Mouse (Mus musculus) hindbrain, embryonic 11.5 days (tissue): ENCODE data around the gene Lrrc8e. TPM values are rescaled to one million over a fixed set of nuclear protein-coding genes. Genes with fewer than 3 reads are reported as not detected.

Source experiments
- ATAC-seq: fragments of 200-750 bp; cut with Nextera tagmentation; 2 replicates; pipeline ENCODE4 v1.8.0; 2017; ENCODE audit warnings: mild to moderate bottlenecking, moderate TSS enrichment, moderate library complexity; ENCODE audit not compliant: low FRiP score
- DNase-seq: peaks from one replicate; pipeline ENCODE4 v3.0.0-alpha.2; 2015; ENCODE audit warnings: low spot score
- H3K27ac ChIP-seq: fragments of 300-500 bp; sonication (generic); 2 replicates; pipeline ENCODE4 v1.5.1; 2014; ENCODE audit warnings: mild to moderate bottlenecking, low read depth, low read length
- H3K27me3 ChIP-seq: fragments of 300-500 bp; sonication (generic); 2 replicates; pipeline ENCODE4 v1.6.1; 2014; ENCODE audit warnings: mild to moderate bottlenecking, low read length, moderate library complexity, mixed read lengths; ENCODE audit not compliant: control insufficient read depth, insufficient read depth
- H3K36me3 ChIP-seq: fragments of 300-500 bp; sonication (generic); 2 replicates; pipeline ENCODE4 v1.6.1; 2014; ENCODE audit warnings: mild to moderate bottlenecking, low read length, moderate library complexity, mixed read lengths; ENCODE audit not compliant: control insufficient read depth, insufficient read depth
- H3K4me1 ChIP-seq: fragments of 300-500 bp; sonication (generic); replicated peaks from 2 replicates; pipeline ENCODE4 v1.6.1; 2014; ENCODE audit warnings: low read length, mixed read lengths; ENCODE audit not compliant: control insufficient read depth, insufficient read depth
- H3K4me2 ChIP-seq: fragments of 300-500 bp; sonication (generic); replicated peaks from 2 replicates; pipeline ENCODE4 v1.6.1; 2014; ENCODE audit warnings: mild to moderate bottlenecking, low read depth, low read length
- H3K4me3 ChIP-seq: fragments of 300-500 bp; sonication (generic); 2 replicates; pipeline ENCODE4 v1.5.1; 2014; ENCODE audit warnings: low read depth, low read length
- H3K9ac ChIP-seq: fragments of 300-500 bp; sonication (generic); 2 replicates; pipeline ENCODE4 v1.6.1; 2014; ENCODE audit warnings: low read depth, low read length
- H3K9me3 ChIP-seq: fragments of 300-500 bp; sonication (generic); 2 replicates; pipeline ENCODE4 v1.6.1; 2016; ENCODE audit warnings: low read length; ENCODE audit not compliant: control insufficient read depth
- WGBS: fragments of 180-500 bp; shearing (Covaris S2); extraction: QIAGEN DNeasy Blood & Tissue Kit; methylation state at CpG from one replicate; pipeline ENCODE4 v1.1.7; 2014; 5-methylcytosine and 5-hydroxymethylcytosine counted together
- polyA plus RNA-seq: library from polyadenylated mRNA; unstranded; fragments of >200 nt; fragmentation: Nextera tagmentation; extraction: Ambion mirVana; gene quantifications from 2 replicates; pipeline ENCODE4 v1.2.1, GENCODE M21; 2014

Gene Lrrc8e
- polyA plus RNA-seq, 1 experiment from 2014 or later: 0.06 TPM

DNA sequence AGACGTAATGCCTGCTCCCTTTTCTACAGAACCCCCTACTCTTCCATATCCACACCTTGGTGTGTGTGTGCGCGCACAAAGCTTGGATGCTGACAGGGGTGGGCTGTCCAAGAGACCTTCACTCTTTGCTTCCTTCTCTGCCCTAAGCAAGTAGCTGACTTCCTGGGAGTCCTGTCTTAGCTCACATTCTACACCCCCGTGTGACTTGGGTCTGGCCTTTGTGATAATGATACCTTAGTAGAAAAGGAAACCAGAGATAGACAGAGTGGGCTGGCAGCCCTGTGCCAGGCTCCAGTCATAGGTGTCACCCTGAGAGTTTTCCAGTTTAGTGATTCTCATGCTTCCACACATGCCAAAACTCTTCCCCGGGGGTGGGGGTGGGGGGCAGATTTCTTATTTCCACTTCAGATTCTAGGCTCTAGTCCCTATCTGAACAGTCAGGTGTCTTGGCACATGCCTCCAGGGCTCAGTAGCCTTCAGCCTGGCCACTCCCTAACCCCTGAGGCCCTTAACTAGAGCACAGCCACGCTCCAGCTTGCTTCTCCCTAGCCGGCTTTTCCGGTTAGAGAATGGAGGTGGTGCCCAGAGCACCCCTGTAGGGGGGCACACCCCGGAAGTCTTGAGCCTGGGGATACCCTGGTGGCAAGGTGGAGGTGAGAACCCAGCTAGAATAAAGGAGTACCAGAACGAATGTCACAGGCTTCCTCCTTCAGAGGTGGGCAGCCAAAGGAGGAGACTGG is 4.2 kb downstream of the Lrrc8e start:
- DNase-seq (no peak), ATAC-seq (no peak)
- Histone ChIP-seq H3K36me3 (no peaks in the 10 kb centered on the region), H3K9ac (no peak overlapping the region), H3K27me3 (peaks cover 10% of the 10 kb centered on the region), H3K9me3 (no peaks in the 10 kb centered on the region), H3K4me3 (no peak overlapping the region), H3K27ac (no peak overlapping the region), H3K4me1 (no peaks in the 10 kb centered on the region; the same call in 1 of the 2 replicates), H3K4me2 (no peak overlapping the region)
- 62% methylated on average over 10 of the region's 10 CpGs for WGBS

DNA sequence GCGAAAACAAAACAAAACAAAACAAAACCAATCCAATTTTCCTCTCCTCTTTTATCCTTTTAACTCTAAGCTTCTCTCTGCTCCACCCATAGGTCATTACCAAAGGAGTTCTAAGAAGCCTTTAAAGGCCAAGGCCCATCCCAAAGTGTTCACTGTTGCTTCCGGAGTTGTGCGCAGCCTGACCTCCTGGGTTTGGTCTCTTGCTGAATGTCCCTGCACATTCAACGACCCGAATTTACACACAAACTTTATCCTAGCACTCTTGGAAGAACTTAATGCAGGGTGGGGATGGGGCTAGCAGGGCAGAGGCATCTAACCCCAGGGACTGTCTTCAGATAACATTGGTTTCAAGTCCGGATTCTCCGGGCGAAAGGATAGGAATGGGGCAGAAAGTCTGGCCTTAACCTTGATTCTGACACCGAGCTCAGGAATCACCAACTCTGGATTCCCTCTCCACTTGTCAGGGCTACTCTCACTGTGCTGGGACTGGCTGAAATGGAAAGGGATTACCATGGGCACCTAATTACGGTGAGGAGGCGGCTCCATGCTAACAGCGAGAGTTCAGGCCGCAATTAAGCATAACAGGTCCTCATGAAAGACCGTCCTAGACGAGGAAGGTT is 11.3 kb downstream of the Lrrc8e start:
- Histone ChIP-seq H3K27ac (peak overlapping the region; percentile 86), H3K9me3 (no peaks in the 10 kb centered on the region), H3K4me3 (peak overlapping the region; percentile 80), H3K4me1 (peaks cover 5% of the 10 kb centered on the region), H3K9ac (peak overlapping the region; percentile 79), H3K27me3 (no peaks in the 10 kb centered on the region), H3K36me3 (no peaks in the 10 kb centered on the region), H3K4me2 (peak overlapping the region; percentile 54)
- WGBS: 21% methylated on average over 15 of the region's 15 CpGs
- DNase-seq (no peak), ATAC-seq (no peak; the same call in 1 of the 2 replicates)

DNA sequence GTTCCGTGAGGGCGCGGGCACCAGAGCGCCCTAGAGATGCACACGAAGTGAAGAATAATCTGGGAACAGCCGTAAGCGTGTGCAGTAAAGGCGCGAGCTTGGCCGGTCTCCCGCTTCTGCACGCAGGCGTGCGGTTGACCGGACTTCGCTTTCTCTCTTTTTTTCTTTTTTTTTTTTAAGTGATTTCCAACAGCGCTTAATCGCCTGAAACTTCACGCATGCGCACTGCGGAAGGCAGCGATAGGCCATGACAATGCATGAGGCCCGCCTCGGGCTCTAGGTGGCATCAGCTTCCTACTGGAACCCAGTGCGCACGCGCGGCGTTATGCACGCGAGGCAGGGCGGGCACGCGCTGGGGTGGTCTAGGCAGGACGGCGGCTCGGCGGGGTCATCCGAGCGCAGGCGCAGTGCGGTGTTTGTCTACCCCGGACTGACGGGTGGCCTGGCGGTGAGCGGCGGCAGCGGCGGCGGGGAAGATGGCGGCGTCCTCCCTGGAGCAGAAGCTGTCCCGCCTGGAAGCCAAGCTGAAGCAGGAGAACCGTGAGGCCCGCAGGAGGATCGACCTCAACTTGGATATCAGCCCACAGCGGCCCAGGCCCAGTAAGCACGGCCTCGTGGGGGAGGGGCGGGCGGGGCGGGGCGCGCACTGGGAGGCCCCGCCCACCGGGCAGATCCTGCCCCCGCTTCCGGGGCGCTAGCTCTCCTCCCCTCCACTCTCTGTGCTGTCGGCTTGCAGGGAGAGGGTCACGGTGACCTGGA is 12.0 kb downstream of the Lrrc8e start, which contains the start of the genes Map2k7 and Gm49320:
Gene Map2k7, plus strand, starts transcription at position 307 of the 759 bp plus-strand sequence.
Gene Gm49320, plus strand, starts transcription at position 432 of the 759 bp plus-strand sequence.
- ATAC-seq (peak; percentile 95), DNase-seq (peak; percentile 100)
- Histone ChIP-seq H3K9me3 (no peaks in the 10 kb centered on the region), H3K4me1 (peaks cover 5% of the 10 kb centered on the region), H3K9ac (peak within 1 kb of the TSS; percentile 79), H3K27me3 (no peaks in the 10 kb centered on the region), H3K4me2 (peak within 1 kb of the TSS; percentile 54), H3K27ac (peak within 1 kb of the TSS; percentile 86), H3K36me3 (peaks cover 3% of the 10 kb centered on the region; the same call in 1 of the 2 replicates), H3K4me3 (peak within 1 kb of the TSS; percentile 80)
- under 1% methylated on average over 67 of the region's 71 CpGs for WGBS

DNA sequence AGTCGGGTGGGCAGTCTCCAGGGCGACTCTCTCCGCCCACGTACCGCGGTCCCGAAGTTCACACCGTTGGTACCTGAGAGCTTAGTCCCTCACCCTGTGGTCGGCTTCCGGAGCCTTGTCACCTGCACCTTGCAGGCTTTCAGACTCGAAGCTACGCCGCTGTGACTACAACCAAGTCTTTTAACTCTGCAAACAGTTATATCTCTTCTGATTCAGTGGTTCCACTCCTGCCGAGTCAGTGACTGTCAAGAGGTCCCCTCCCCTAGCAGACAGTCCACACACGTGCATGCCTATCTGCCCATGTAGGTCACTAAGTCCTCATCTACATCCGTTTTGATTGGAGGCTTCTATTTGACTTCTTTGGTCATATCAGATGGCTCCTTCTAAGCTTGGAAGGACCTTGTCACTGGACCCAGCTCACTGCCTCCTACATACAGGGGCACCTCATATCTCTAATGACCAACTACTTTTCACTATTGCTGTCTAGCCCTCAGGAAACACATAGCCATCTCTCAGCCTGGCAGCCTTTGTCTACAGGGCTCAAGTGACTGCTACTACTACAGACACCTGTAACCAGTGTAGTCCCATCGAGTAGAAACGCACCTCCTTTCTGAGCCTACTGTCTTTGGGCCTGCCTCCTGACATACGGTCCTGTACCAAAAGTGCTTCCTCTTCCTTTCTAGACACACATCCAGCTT is 12.7 kb downstream of the Lrrc8e start:
- Histone ChIP-seq H3K9ac (peak overlapping the region; percentile 79), H3K4me2 (peak overlapping the region; percentile 53), H3K9me3 (no peaks in the 10 kb centered on the region), H3K27ac (peak overlapping the region; percentile 82), H3K4me3 (peak overlapping the region; percentile 80), H3K36me3 (peaks cover 10% of the 10 kb centered on the region), H3K27me3 (no peaks in the 10 kb centered on the region), H3K4me1 (peaks cover 5% of the 10 kb centered on the region)
- DNase-seq (no peak), ATAC-seq (no peak; the same call in 1 of the 2 replicates)
- WGBS: 15% methylated on average over 19 of the region's 19 CpGs

DNA sequence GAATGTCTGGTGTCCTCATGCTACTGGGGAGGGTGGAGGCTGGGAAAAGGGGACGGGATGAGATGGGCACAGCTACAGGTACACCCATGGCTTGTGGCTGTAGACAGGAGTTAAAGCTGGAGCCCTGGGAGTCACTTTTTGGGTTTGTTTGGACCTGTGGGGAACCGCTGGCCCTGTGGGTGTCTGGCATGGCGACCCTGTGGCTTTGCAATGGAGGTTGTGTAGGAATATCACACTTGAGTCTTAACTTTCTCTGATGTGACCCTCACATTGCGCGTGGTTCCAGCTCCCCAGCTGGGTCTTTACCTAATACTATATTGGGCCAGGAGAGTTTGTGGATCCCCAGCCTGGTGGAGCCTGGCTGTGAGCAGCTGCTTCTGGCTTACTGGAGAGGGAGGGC is 18.4 kb downstream of the Lrrc8e start:
- H3K9me3 ChIP-seq: no peaks in the 10 kb centered on the region
- no peak overlapping the region for H3K4me2 ChIP-seq
- 96% methylated on average over 5 of the region's 5 CpGs for WGBS
- DNase-seq (no peak), ATAC-seq (no peak)
- H3K36me3 ChIP-seq: peaks cover 16% of the 10 kb centered on the region
- no peak overlapping the region for H3K4me3 ChIP-seq
- H3K4me1 ChIP-seq: peaks cover 4% of the 10 kb centered on the region; the same call in 1 of the 2 replicates
- H3K27me3 ChIP-seq: no peaks in the 10 kb centered on the region
- no peak overlapping the region for H3K9ac ChIP-seq
- no peak overlapping the region for H3K27ac ChIP-seq

DNA sequence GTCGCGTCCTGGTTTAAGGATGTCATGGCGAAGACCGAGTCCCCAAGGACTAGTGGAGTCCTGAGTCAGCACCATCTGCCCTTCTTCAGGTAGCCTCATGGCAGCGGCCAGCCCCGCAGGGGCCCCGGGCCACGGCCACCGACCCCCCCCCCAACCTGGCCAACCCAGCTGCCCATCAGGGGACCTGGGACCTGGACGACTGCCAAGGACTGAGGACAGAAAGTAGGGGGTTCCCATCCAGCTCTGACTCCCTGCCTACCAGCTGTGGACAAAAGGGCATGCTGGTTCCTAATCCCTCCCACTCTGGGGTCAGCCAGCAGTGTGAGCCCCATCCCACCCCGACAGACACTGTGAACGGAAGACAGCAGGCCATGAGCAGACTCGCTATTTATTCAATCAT is 19.1 kb downstream of the Lrrc8e start:
- H3K9me3 ChIP-seq: no peaks in the 10 kb centered on the region
- 90% methylated on average over 13 of the region's 13 CpGs for WGBS
- ATAC-seq (no peak), DNase-seq (no peak)
- 0 out of 2 replicates have a peak, but pooled peaks cover 2% of the 10 kb centered on the region for H3K4me1 ChIP-seq
- H3K4me3 ChIP-seq: no peak overlapping the region
- H3K9ac ChIP-seq: no peak overlapping the region
- H3K27me3 ChIP-seq: no peaks in the 10 kb centered on the region
- H3K4me2 ChIP-seq: no peak overlapping the region
- no peak overlapping the region for H3K27ac ChIP-seq
- H3K36me3 ChIP-seq: peaks cover 16% of the 10 kb centered on the region

DNA sequence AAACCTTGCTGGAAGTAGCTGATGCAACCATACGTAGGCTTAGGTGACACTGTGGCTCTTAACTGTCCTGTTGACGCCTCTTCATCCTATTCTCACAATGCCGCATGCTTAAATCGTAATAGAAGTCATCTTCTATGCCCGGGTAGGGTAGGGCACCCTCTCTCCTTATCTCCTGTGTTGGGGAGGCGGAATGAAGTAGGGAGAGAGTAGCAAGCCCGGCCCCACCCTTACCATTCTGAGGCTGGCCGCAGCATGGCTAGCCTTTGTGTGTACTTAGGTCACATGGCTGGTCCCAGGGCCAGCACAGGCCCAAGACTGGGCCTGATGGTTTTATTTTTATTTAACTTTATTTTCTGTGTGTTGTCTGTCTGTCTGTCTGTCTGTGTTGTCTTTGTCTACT is 20.6 kb downstream of the Lrrc8e start:
- Histone ChIP-seq H3K36me3 (peaks cover 16% of the 10 kb centered on the region), H3K4me1 (0 out of 2 replicates have a peak, but pooled peaks cover 2% of the 10 kb centered on the region), H3K9ac (no peak overlapping the region), H3K27me3 (no peaks in the 10 kb centered on the region), H3K4me2 (no peak overlapping the region), H3K27ac (no peak overlapping the region), H3K4me3 (no peak overlapping the region), H3K9me3 (no peaks in the 10 kb centered on the region)
- DNase-seq: no peak
- ATAC-seq: no peak
- 91% methylated on average over 8 of the region's 8 CpGs for WGBS

DNA sequence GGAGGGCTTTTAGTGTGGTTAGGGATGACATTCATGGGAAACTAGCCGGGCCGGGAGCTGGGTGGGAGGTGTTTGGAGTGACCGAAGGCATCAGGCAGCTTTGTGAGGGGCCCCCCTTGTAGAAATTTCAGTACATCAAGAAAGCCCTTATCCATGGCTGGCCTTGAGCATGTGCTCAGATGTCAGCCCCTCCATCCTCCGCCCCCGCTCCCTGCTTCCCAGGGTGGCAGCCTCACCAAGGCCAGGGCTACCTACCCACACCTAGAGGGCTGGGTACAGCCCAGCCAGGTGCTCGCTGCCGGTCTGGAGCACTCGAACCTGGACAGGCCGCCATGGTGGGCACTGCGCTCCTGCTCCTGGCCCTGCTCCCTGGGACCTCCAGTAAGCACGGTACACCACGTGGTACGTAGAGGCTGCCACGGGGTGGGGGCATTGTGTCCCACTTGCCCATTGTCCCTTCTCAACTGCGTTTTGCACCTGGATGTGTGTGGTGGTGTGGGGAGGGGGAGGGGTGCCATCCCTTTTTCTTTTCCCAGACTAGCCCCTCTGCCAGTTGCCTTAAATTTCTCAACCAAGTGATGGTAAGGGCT is 21.4 kb downstream of the Lrrc8e start, which contains the start of gene Tgfbr3l:
Gene Tgfbr3l, plus strand, starts transcription at position 264 of the 590 bp plus-strand sequence.
- Histone ChIP-seq H3K36me3 (peaks cover 16% of the 10 kb centered on the region), H3K9ac (no peak within 1 kb of the TSS)
- 77% methylated on average over 15 of the region's 15 CpGs for WGBS

More for the DNA sequence above, 21.4 kb downstream of the Lrrc8e start, which contains the start of gene Tgfbr3l:
- no peak within 1 kb of the TSS for H3K27ac ChIP-seq
- no peak within 1 kb of the TSS for H3K4me2 ChIP-seq
- 0 out of 2 replicates have a peak, but pooled peaks cover 2% of the 10 kb centered on the region for H3K4me1 ChIP-seq
- no peaks in the 10 kb centered on the region for H3K27me3 ChIP-seq
- H3K4me3 ChIP-seq: no peak within 1 kb of the TSS
- DNase-seq: no peak
- H3K9me3 ChIP-seq: no peaks in the 10 kb centered on the region
- no peak for ATAC-seq
